Mouse (Mus musculus) ES-Bruce4 (cell line): ENCODE results near the gene Aim2.

Experiments used
- CTCF ChIP-seq: IDR thresholded peaks from one replicate; pipeline ENCODE4 v1.8.1; 2011; ENCODE audit warnings: low read depth, low read length
- EP300 ChIP-seq: IDR thresholded peaks from 2 replicates; pipeline ENCODE4 v1.6.1; 2011; ENCODE audit warnings: low read depth, low read length; ENCODE audit not compliant: insufficient read depth
- POLR2A ChIP-seq: IDR thresholded peaks from one replicate; pipeline ENCODE4 v1.8.1; 2011; ENCODE audit warnings: low read length; ENCODE audit not compliant: insufficient read depth

DNA sequence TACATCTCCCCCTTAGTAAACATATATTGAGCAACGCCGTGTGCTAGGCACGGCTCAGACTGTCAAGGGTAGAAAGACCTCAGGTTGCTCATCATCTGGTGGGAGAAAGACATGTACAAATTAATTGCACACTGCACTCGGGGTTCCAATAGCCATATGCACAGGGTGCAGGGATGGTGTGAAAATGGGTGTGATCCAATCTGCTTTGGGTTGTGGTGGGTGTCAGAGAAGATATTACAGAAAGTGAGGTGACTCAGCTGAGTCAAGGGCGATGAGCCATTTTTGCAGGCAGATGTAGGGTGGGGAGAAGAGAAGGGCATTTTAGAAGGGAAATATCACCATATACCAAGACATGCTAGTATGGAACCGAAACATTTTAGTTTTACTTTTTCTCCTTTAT, 30.8 kb downstream of the Aim2 start:
- TF ChIP-seq CTCF: no peak
- TF ChIP-seq EP300: no peak
- no peak for TF ChIP-seq POLR2A
